Comparison of ENCODE assay signal across 23 mouse cellular contexts in genomic region chr1:38377930-38378329, GRCm38 (mm10).
DNase-seq lines count a peak whose midpoint lies in the region; ATAC-seq and TF ChIP-seq lines count a peak whose summit lies in the region.
"Had no signal": no experiment of that assay in that cellular context is flagged by ENCODE, and none has a peak within 500 bp of the region (broad histone marks: within the 10 kb centered on the region; RNA-seq: fewer than 3 reads in every experiment).

No protein-coding gene starts in this region.

- no peak overlapping the region for H3K9ac ChIP-seq in MEL (ENCODE audit: control insufficient read depth, low read depth, low read length, poor library complexity, severe bottlenecking)

- ATAC-seq in megakaryocyte-erythroid progenitor cell, adult 5-6 weeks (replicated peaks; ENCODE audit: low FRiP score, low TSS enrichment, poor library complexity, severe bottlenecking): 0 out of 2 replicates have a peak, but pooled peaks have one; percentile 55
- ATAC-seq: activated CD4-positive, CD25-positive, alpha-beta regulatory T cell, adult 4 months; CD4-positive, CD25-positive, alpha-beta regulatory T cell, adult 4 months; Patski had no signal

- DNase-seq in testis, postnatal 14 days (ENCODE audit: low spot score): no peak
- DNase-seq in MEL (ENCODE audit: low read depth, low spot score): peak; percentile 28
- DNase-seq in limb, embryonic 10.5 days (ENCODE audit: low spot score): peak; percentile 23
- DNase-seq in adrenal gland, adult 2 months: no peak
- DNase-seq in kidney, adult 18-20 months: no peak
- DNase-seq in urinary bladder, adult 2 months (ENCODE audit: low spot score): no peak
- DNase-seq: adrenal gland, adult 8-10 months; adrenal gland, postnatal 10 days; adrenal gland, postnatal 14 days; adrenal gland, postnatal 25 days; adrenal gland, postnatal 36 days; B cell, adult 2 months; cerebellum, adult 11 months; cerebellum, adult 11-12 months; cerebellum, adult 18-20 months; cerebellum, adult 2 months had no signal

- peak overlapping the region; percentile 54 for H3K4me3 ChIP-seq in testis, adult 2 months (ENCODE audit: control insufficient read depth, low read depth, low read length)
- H3K4me3 ChIP-seq in MEL (ENCODE audit: control insufficient read depth in 1 of 2, insufficient read depth in 1 of 2, low read depth in 2 of 2, low read length in 2 of 2): no peak overlapping the region
- no peak overlapping the region for H3K4me3 ChIP-seq in limb, embryonic 10.5 days

- H3K27me3 ChIP-seq in testis, adult 2 months (ENCODE audit: control insufficient read depth, insufficient read depth, low read length): no peaks in the 10 kb centered on the region
- no peaks in the 10 kb centered on the region for H3K27me3 ChIP-seq in MEL (ENCODE audit: control insufficient read depth in 1 of 2, insufficient read depth in 2 of 2, low read length in 2 of 2)
- H3K27me3 ChIP-seq in limb, embryonic 10.5 days (ENCODE audit: low read depth, poor library complexity, severe bottlenecking): no peaks in the 10 kb centered on the region
- H3K27me3 ChIP-seq: CH12.LX, Patski had no signal

- H3K79me2 ChIP-seq in MEL (ENCODE audit: control insufficient read depth, insufficient read depth, low read length, poor library complexity): no peaks in the 10 kb centered on the region

- no peak for TF ChIP-seq RAD21 in MEL (IDR thresholded peaks at IDR 0.05; ENCODE audit: low read depth, low read length)

- no peak for TF ChIP-seq CTCF in testis, adult 2 months (IDR thresholded peaks at IDR 0.05; ENCODE audit: control insufficient read depth, insufficient read depth, insufficient replicate concordance, low read depth, low read length)
- TF ChIP-seq CTCF in MEL (IDR thresholded peaks at IDR 0.05 in 2 of 3, conservative IDR thresholded peaks at IDR 0.05 in 1 of 3; ENCODE audit: control insufficient read depth in 1 of 3, insufficient read depth in 1 of 3, low read depth in 2 of 3, low read length in 3 of 3, poor library complexity in 1 of 3, severe bottlenecking in 1 of 3): no peak

- no peak overlapping the region for H3K27ac ChIP-seq in testis, adult 2 months (ENCODE audit: control insufficient read depth, insufficient read depth, low read depth, low read length)
- no peak overlapping the region for H3K27ac ChIP-seq in MEL (ENCODE audit: control insufficient read depth, low read depth, low read length)
- no peak overlapping the region for H3K27ac ChIP-seq in limb, embryonic 10.5 days

- TF ChIP-seq EP300 in MEL (IDR thresholded peaks at IDR 0.05; ENCODE audit: low read depth in 1 of 2, low read length in 2 of 2): no peak

- H3K4me1 ChIP-seq in testis, adult 2 months (ENCODE audit: control insufficient read depth, insufficient read depth, low read length): no peaks in the 10 kb centered on the region
- H3K4me1 ChIP-seq in MEL (ENCODE audit: control insufficient read depth in 1 of 2, insufficient read depth in 2 of 2, low read length in 2 of 2): no peaks in the 10 kb centered on the region
- peaks cover 6% of the 10 kb centered on the region; the same call in 1 of the 2 replicates for H3K4me1 ChIP-seq in limb, embryonic 10.5 days

- no peaks in the 10 kb centered on the region for H3K9me3 ChIP-seq in MEL (replicated peaks; ENCODE audit: insufficient read depth, low read length)
- no peaks in the 10 kb centered on the region for H3K9me3 ChIP-seq in limb, embryonic 10.5 days (replicated peaks)

- H3K36me3 ChIP-seq in testis, adult 2 months (ENCODE audit: control insufficient read depth, insufficient read depth, low read length): no peaks in the 10 kb centered on the region
- no peaks in the 10 kb centered on the region; a peak in 1 of 4 replicates for H3K36me3 ChIP-seq in MEL (ENCODE audit: control insufficient read depth in 1 of 2, insufficient read depth in 2 of 2, low read length in 2 of 2)
- peaks cover 24% of the 10 kb centered on the region for H3K36me3 ChIP-seq in limb, embryonic 10.5 days
- H3K36me3 ChIP-seq: G1E had no signal

- WGBS in limb, embryonic 10.5 days: 83% methylated on average over 3 of the region's 3 CpGs

- TF ChIP-seq POLR2A in testis, adult 2 months (IDR thresholded peaks at IDR 0.05; ENCODE audit: control insufficient read depth, low read depth, low read length): no peak
- TF ChIP-seq POLR2A in MEL (IDR thresholded peaks at IDR 0.05; ENCODE audit: control insufficient read depth in 1 of 2, insufficient read depth in 1 of 2, low read depth in 1 of 2, low read length in 2 of 2, poor library complexity in 1 of 2): no peak

TF ChIP-seq in MEL, 35 proteins besides CTCF, POLR2A, EP300 and RAD21:
- no peak for TF ChIP-seq CHD2 (IDR thresholded peaks at IDR 0.05; ENCODE audit: low read length)
- no peak for TF ChIP-seq ZC3H11A (IDR thresholded peaks at IDR 0.05; ENCODE audit: low read depth, low read length)
- no peak for TF ChIP-seq NELFE (IDR thresholded peaks at IDR 0.05; ENCODE audit: low read depth, low read length)
- peak; percentile 51; the same call in 1 of the 2 replicates for TF ChIP-seq GATA1 (IDR thresholded peaks at IDR 0.05; ENCODE audit: low read depth, low read length)
- TF ChIP-seq NRF1 (IDR thresholded peaks at IDR 0.05; ENCODE audit: insufficient read depth, low read depth, low read length, poor library complexity, severe bottlenecking): no peak

Comparison
In these comparisons a context has a peak if more than half of its experiments do, and no peak if none do; other contexts are left out.
1. DNase-seq: peak in MEL (single experiment) and limb, embryonic 10.5 days (single experiment); none in testis, postnatal 14 days (single experiment), adrenal gland, adult 2 months (single experiment), kidney, adult 18-20 months (single experiment) and urinary bladder, adult 2 months (single experiment).